Mouse (Mus musculus): ENCODE results near the gene Inca1.

Gene Inca1

GRCm38 (mm10) chr11:70669582-70670345 lies 30.2 kb downstream of the Inca1 start:
- DNase-seq (ENCODE audit: low spot score in 2 of 2) = peak; percentile 59 to 64

GRCm38 (mm10) chr11:70668771-70669505 lies 31.0 kb downstream of the Inca1 start, which contains the start of gene Spag7:
TSS of gene Spag7 (minus strand) at chr11:70669416.
- DNase-seq (ENCODE audit: low spot score in 2 of 2) = peak; percentile 98 to 99

- DNase-seq (ENCODE audit: low spot score in 2 of 2) = no peak
These were observed 31.6 kb downstream of the Inca1 start for GRCm38 (mm10) chr11:70668335-70668770.

GRCm38 (mm10) chr11:70667271-70668150 lies 32.4 kb downstream of the Inca1 start:
- DNase-seq (ENCODE audit: low spot score in 2 of 2) = no peak

- DNase-seq (ENCODE audit: low spot score in 2 of 2) = no peak
These were observed 33.3 kb downstream of the Inca1 start for GRCm38 (mm10) chr11:70666687-70667086.

GRCm38 (mm10) chr11:70664741-70665140 lies 35.2 kb downstream of the Inca1 start:
- no peak for DNase-seq (ENCODE audit: low spot score in 2 of 2)

- no peak for DNase-seq (ENCODE audit: low spot score in 2 of 2)
These were observed 36.0 kb downstream of the Inca1 start for GRCm38 (mm10) chr11:70663957-70664356.

GRCm38 (mm10) chr11:70663101-70663500 lies 36.9 kb downstream of the Inca1 start:
- DNase-seq (ENCODE audit: low spot score in 2 of 2) = no peak

GRCm38 (mm10) chr11:70660571-70660970 lies 39.4 kb downstream of the Inca1 start:
- no peak for DNase-seq (ENCODE audit: low spot score in 2 of 2)

- DNase-seq (ENCODE audit: low spot score in 2 of 2) = no peak
These were observed 41.0 kb downstream of the Inca1 start for GRCm38 (mm10) chr11:70658942-70659341.

GRCm38 (mm10) chr11:70658521-70658920 lies 41.4 kb downstream of the Inca1 start:
- no peak for DNase-seq (ENCODE audit: low spot score in 2 of 2)

GRCm38 (mm10) chr11:70657991-70658390 lies 42.0 kb downstream of the Inca1 start:
- no peak for DNase-seq (ENCODE audit: low spot score in 2 of 2)

- no peak for DNase-seq (ENCODE audit: low spot score in 2 of 2)
These were observed 42.4 kb downstream of the Inca1 start for GRCm38 (mm10) chr11:70657573-70657972.

GRCm38 (mm10) chr11:70656964-70657363 lies 43.0 kb downstream of the Inca1 start, which contains the start of gene Eno3:
TSS of gene Eno3 (plus strand) at chr11:70657202.
- DNase-seq (ENCODE audit: low spot score in 2 of 2) = no peak

GRCm38 (mm10) chr11:70656456-70656927 lies 43.5 kb downstream of the Inca1 start:
- DNase-seq (ENCODE audit: low spot score in 2 of 2) = no peak

GRCm38 (mm10) chr11:70655571-70656455 lies 44.1 kb downstream of the Inca1 start:
- no peak for DNase-seq (ENCODE audit: low spot score in 2 of 2)

- DNase-seq (ENCODE audit: low spot score in 2 of 2) = peak; percentile 68 to 72
These were observed 44.9 kb downstream of the Inca1 start for GRCm38 (mm10) chr11:70654923-70655570.

- DNase-seq (ENCODE audit: low spot score in 2 of 2) = peak; percentile 58 to 66
These were observed 45.6 kb downstream of the Inca1 start, which contains the start of gene Pfn1 for GRCm38 (mm10) chr11:70654198-70654922. TSS of gene Pfn1 (minus strand) at chr11:70654644.
